Mouse (Mus musculus): ENCODE results near the gene Anks4b. TPM values are rescaled to one million over a fixed set of nuclear protein-coding genes. Genes with fewer than 3 reads are reported as not detected.

Gene Anks4b
- total RNA-seq, 2 experiments from 2014 or later, result 0.07 TPM; not detected in 1

- intact Hi-C loops (cut with DNase I), result no loop called here
- no peak for DNase-seq
These were observed 9.2 kb downstream of the Anks4b start for GRCm38 (mm10) chr7:120182891-120183290.

GRCm38 (mm10) chr7:120188946-120189345 is 15.3 kb downstream of the Anks4b start:
- intact Hi-C loops (cut with DNase I), result no loop called here
- no peak for DNase-seq

GRCm38 (mm10) chr7:120189369-120190149 is 15.9 kb downstream of the Anks4b start:
- no peak for DNase-seq
- intact Hi-C loops (cut with DNase I), result loop anchor here (5.0 kb wide), 1 partner anchor 57 kb away; no protein-coding TSS in a partner anchor

- intact Hi-C loops (cut with DNase I), result loop anchor here (5.0 kb wide), 1 partner anchor 58 kb away; no protein-coding TSS in a partner anchor
- DNase-seq, result no peak
These were observed 16.6 kb downstream of the Anks4b start for GRCm38 (mm10) chr7:120190150-120190665.

GRCm38 (mm10) chr7:120192207-120192606 is 18.5 kb downstream of the Anks4b start:
- intact Hi-C loops (cut with DNase I), result loop anchor here (5.0 kb wide), 1 partner anchor 60 kb away; no protein-coding TSS in a partner anchor
- DNase-seq, result no peak

GRCm38 (mm10) chr7:120192816-120193215 is 19.2 kb downstream of the Anks4b start:
- intact Hi-C loops (cut with DNase I), result loop anchor here (5.0 kb wide), 1 partner anchor 61 kb away; no protein-coding TSS in a partner anchor
- DNase-seq, result no peak

- intact Hi-C loops (cut with DNase I), result no loop called here
These were observed 21.5 kb downstream of the Anks4b start for GRCm38 (mm10) chr7:120195207-120195606.

GRCm38 (mm10) chr7:120201231-120201744 is 27.6 kb downstream of the Anks4b start:
- DNase-seq, result no peak
- intact Hi-C loops (cut with DNase I), result no loop called here

More at GRCm38 (mm10) chr7:120195207-120195606, 21.5 kb downstream of the Anks4b start:
- DNase-seq, result no peak

GRCm38 (mm10) chr7:120201771-120202170 is 28.1 kb downstream of the Anks4b start, which contains the start of gene Crym:
Gene Crym, minus strand, starts transcription at chr7:120202111.
- intact Hi-C loops (cut with DNase I), result loop anchor here (2.0 kb wide), 1 partner anchor 77 kb away; no protein-coding TSS in a partner anchor

GRCm38 (mm10) chr7:120203789-120204188 is 30.1 kb downstream of the Anks4b start, which contains the start of gene Abca14:
Gene Abca14, plus strand, starts transcription at chr7:120203961.
- DNase-seq, result peak; percentile 68 to 81
- intact Hi-C loops (cut with DNase I), result loop anchor here (2.0 kb wide), 3 partner anchors 79 to 353 kb away; no protein-coding TSS in a partner anchor

More at GRCm38 (mm10) chr7:120201771-120202170, 28.1 kb downstream of the Anks4b start, which contains the start of gene Crym:
- DNase-seq, result no peak

- intact Hi-C loops (cut with DNase I), result loop anchor here (2.0 kb wide), 2 partner anchors 107 to 355 kb away; no protein-coding TSS in a partner anchor
These were observed 32.3 kb downstream of the Anks4b start for GRCm38 (mm10) chr7:120205989-120206388.

GRCm38 (mm10) chr7:120228541-120228940 is 54.9 kb downstream of the Anks4b start:
- DNase-seq, result no peak
- intact Hi-C loops (cut with DNase I), result no loop called here

More at GRCm38 (mm10) chr7:120205989-120206388, 32.3 kb downstream of the Anks4b start:
- no peak for DNase-seq

Other genes starting within 250 kb of the Anks4b start
- under 1 TPM; 0.10 to 0.17 TPM for gene Dnah3, start 78.6 kb upstream of the Anks4b start, total RNA-seq (2021)
- gene Tmem159, start 71.5 kb upstream of the Anks4b start, total RNA-seq (2021), result 1 to 10 TPM; 8.1 to 8.3 TPM
- gene Zp2, start 28.6 kb upstream of the Anks4b start, total RNA-seq (2021), result under 1 TPM; 0.17 to 0.33 TPM
- gene Crym, start 28.3 kb downstream of the Anks4b start, total RNA-seq (2021), result 1 to 10 TPM; 3.1 to 4.9 TPM
- not detected for gene Abca14, start 30.1 kb downstream of the Anks4b start, total RNA-seq (2021)
- gene Abca15, start 154.8 kb downstream of the Anks4b start, total RNA-seq (2021), result not detected
- not detected for gene Abca16, start 235.8 kb downstream of the Anks4b start, total RNA-seq (2021)

Data from gastrocnemius, postnatal 36 days (tissue).